ENCODE assay signal across 8 mouse cellular contexts in genomic region chr15:79328939-79329275, GRCm38 (mm10). TPM values are rescaled to one million over a fixed set of nuclear protein-coding genes. Genes with fewer than 3 reads are reported as not detected.
DNase-seq lines count a peak whose midpoint lies in the region; ATAC-seq and TF ChIP-seq lines count a peak whose summit lies in the region.

No protein-coding gene starts in this region.

- 93% methylated on average over 4 of the region's 4 CpGs for WGBS in heart, embryonic 15.5 days
- 91% methylated on average over 4 of the region's 4 CpGs for WGBS in embryonic facial prominence, embryonic 13.5 days
- 54% methylated on average over 4 of the region's 4 CpGs for WGBS in liver, embryonic 14.5 days (ENCODE audit: insufficient replicate concordance)

- H3K27me3 ChIP-seq in heart, embryonic 15.5 days = no peaks in the 10 kb centered on the region
- H3K27me3 ChIP-seq in CH12.LX (replicated peaks) = no peaks in the 10 kb centered on the region
- H3K27me3 ChIP-seq in embryonic facial prominence, embryonic 13.5 days = no peaks in the 10 kb centered on the region
- no peaks in the 10 kb centered on the region for H3K27me3 ChIP-seq in liver, embryonic 14.5 days (ENCODE audit: control insufficient read depth, insufficient read depth, low read length)

- H3K9ac ChIP-seq in heart, embryonic 15.5 days = no peak overlapping the region
- no peak overlapping the region for H3K9ac ChIP-seq in CH12.LX (ENCODE audit: insufficient read depth, low read depth)
- H3K9ac ChIP-seq in embryonic facial prominence, embryonic 13.5 days = no peak overlapping the region
- no peak overlapping the region; the same call in 1 of the 2 replicates for H3K9ac ChIP-seq in liver, embryonic 14.5 days (replicated peaks)

- TF ChIP-seq EP300 in CH12.LX (IDR thresholded peaks at IDR 0.05; ENCODE audit: low read length) = no peak
- TF ChIP-seq EP300 in liver, embryonic 14.5 days (IDR thresholded peaks at IDR 0.05; ENCODE audit: low read depth) = no peak

- no peak for ATAC-seq in heart, embryonic 15.5 days (replicated peaks; ENCODE audit: insufficient number of reproducible peaks, insufficient read depth, low FRiP score, low read depth)
- ATAC-seq in embryonic facial prominence, embryonic 13.5 days (ENCODE audit: insufficient number of reproducible peaks, insufficient read depth, low FRiP score, low TSS enrichment, low read depth) = no peak
- ATAC-seq in liver, embryonic 14.5 days (ENCODE audit: insufficient read depth) = no peak
- no peak for ATAC-seq in monocyte, adult 5-6 weeks (replicated peaks; ENCODE audit: insufficient number of reproducible peaks, low FRiP score, low TSS enrichment, poor library complexity, severe bottlenecking)

- no peak for TF ChIP-seq CTCF in CH12.LX (conservative IDR thresholded peaks at IDR 0.05 in 1 of 2, IDR thresholded peaks at IDR 0.05 in 1 of 2; ENCODE audit: low read depth in 2 of 2, low read length in 2 of 2)
- no peak for TF ChIP-seq CTCF in liver, embryonic 14.5 days (IDR thresholded peaks at IDR 0.05; ENCODE audit: low read depth)

- no peaks in the 10 kb centered on the region for H3K9me3 ChIP-seq in heart, embryonic 15.5 days (replicated peaks)
- H3K9me3 ChIP-seq in CH12.LX (replicated peaks; ENCODE audit: low read length) = no peaks in the 10 kb centered on the region
- H3K9me3 ChIP-seq in embryonic facial prominence, embryonic 13.5 days = no peaks in the 10 kb centered on the region
- no peaks in the 10 kb centered on the region for H3K9me3 ChIP-seq in liver, embryonic 14.5 days (ENCODE audit: control insufficient read depth, low read length)

- H3K79me2 ChIP-seq in CH12.LX (replicated peaks; ENCODE audit: control insufficient read depth, extremely low read depth, insufficient read depth, poor library complexity, severe bottlenecking) = peaks cover 20% of the 10 kb centered on the region

- 0 out of 2 replicates have a peak overlapping the region, but pooled peaks have one; percentile 86 for H3K4me2 ChIP-seq in heart, embryonic 15.5 days
- no peak overlapping the region for H3K4me2 ChIP-seq in CH12.LX (ENCODE audit: insufficient read depth, low read depth, poor library complexity, severe bottlenecking)
- H3K4me2 ChIP-seq in embryonic facial prominence, embryonic 13.5 days = peak overlapping the region; percentile 84
- peak overlapping the region; percentile 73 for H3K4me2 ChIP-seq in liver, embryonic 14.5 days (ENCODE audit: low read depth)

- in situ Hi-C loops in CH12.LX (cut with MboI; ENCODE audit: low pct_ligation_motif_present, low pct_unique_long_range_greater_than_20kb, low sequenced_read_pairs) = loop anchor here (25.0 kb wide), 1 partner anchor 417 kb away; the partner anchor contains the start of gene Pdxp

- H3K27ac ChIP-seq in heart, embryonic 15.5 days = no peak overlapping the region
- H3K27ac ChIP-seq in CH12.LX (ENCODE audit: insufficient read depth, low read depth) = peak overlapping the region; percentile 31; the same call in 1 of the 2 replicates
- no peak overlapping the region for H3K27ac ChIP-seq in embryonic facial prominence, embryonic 13.5 days
- peak overlapping the region; percentile 73 for H3K27ac ChIP-seq in liver, embryonic 14.5 days

- no peak for TF ChIP-seq POLR2A in CH12.LX (IDR thresholded peaks at IDR 0.05; ENCODE audit: low read depth, low read length)

- no peak overlapping the region for H3K4me3 ChIP-seq in heart, embryonic 15.5 days
- H3K4me3 ChIP-seq in CH12.LX (replicated peaks in 1 of 3; ENCODE audit: low read depth in 2 of 3, low read length in 2 of 3, poor library complexity in 1 of 3) = no peak overlapping the region
- no peak overlapping the region for H3K4me3 ChIP-seq in embryonic facial prominence, embryonic 13.5 days
- no peak overlapping the region for H3K4me3 ChIP-seq in liver, embryonic 14.5 days (ENCODE audit: insufficient read depth in 1 of 2, low read depth in 2 of 2, low read length in 2 of 2)

- DNase-seq in heart, adult 11 months = no peak
- DNase-seq in CH12.LX (ENCODE audit: extremely low read depth) (no peak), adipocyte (ENCODE audit: low spot score) (no peak)
- DNase-seq in liver, embryonic 14.5 days (ENCODE audit: low read depth in 3 of 3, low spot score in 3 of 3) = no peak
- DNase-seq in layer of hippocampus, postnatal 36 days = no peak

- H3K4me1 ChIP-seq in heart, embryonic 15.5 days (replicated peaks) = peaks cover 33% of the 10 kb centered on the region
- peaks cover 19 to 59% of the 10 kb centered on the region in 2 experiments for H3K4me1 ChIP-seq in CH12.LX (ENCODE audit: control insufficient read depth in 1 of 2, insufficient read depth in 2 of 2)
- H3K4me1 ChIP-seq in embryonic facial prominence, embryonic 13.5 days = peaks cover 33% of the 10 kb centered on the region
- peaks cover 17 to 44% of the 10 kb centered on the region in 2 experiments for H3K4me1 ChIP-seq in liver, embryonic 14.5 days (replicated peaks; ENCODE audit: control insufficient read depth in 2 of 2, insufficient read depth in 2 of 2, low read length in 1 of 2)

- dilution Hi-C loops in CH12.LX (cut with MboI; ENCODE audit: extremely low pct_ligation_motif_present, extremely low pct_unique_long_range_greater_than_20kb, low sequenced_read_pairs) = no loop called here

- no peak for TF ChIP-seq RAD21 in CH12.LX (IDR thresholded peaks at IDR 0.05; ENCODE audit: low read depth, low read length)

- H3K36me3 ChIP-seq in heart, embryonic 15.5 days = no peaks in the 10 kb centered on the region
- H3K36me3 ChIP-seq in CH12.LX (replicated peaks in 1 of 2; ENCODE audit: control insufficient read depth in 1 of 2, insufficient read depth in 1 of 2, low read length in 1 of 2) = peaks cover 0 to 3% of the 10 kb centered on the region in 2 experiments
- no peaks in the 10 kb centered on the region for H3K36me3 ChIP-seq in embryonic facial prominence, embryonic 13.5 days
- H3K36me3 ChIP-seq in liver, embryonic 14.5 days (replicated peaks; ENCODE audit: control insufficient read depth, insufficient read depth, low read depth) = no peaks in the 10 kb centered on the region

TF ChIP-seq in CH12.LX, 34 proteins besides CTCF, POLR2A, EP300 and RAD21:
- TF ChIP-seq GABPA (IDR thresholded peaks at IDR 0.05; ENCODE audit: insufficient replicate concordance, low read depth, low read length) (no peak), ZNF384 (IDR thresholded peaks at IDR 0.05; ENCODE audit: low read depth, low read length) (0 out of 2 replicates have a peak, but pooled peaks have one; percentile 4), CHD1 (IDR thresholded peaks at IDR 0.05; ENCODE audit: low read depth, low read length) (no peak), MXI1 (IDR thresholded peaks at IDR 0.05; ENCODE audit: low read depth, low read length) (peak; percentile 39; the same call in 1 of the 2 replicates), MEF2A (IDR thresholded peaks at IDR 0.05; ENCODE audit: borderline replicate concordance, low read depth, low read length) (no peak), RCOR1 (conservative IDR thresholded peaks at IDR 0.05; ENCODE audit: low read depth, low read length) (0 out of 2 replicates have a peak, but pooled peaks have one; percentile 26)

RNA-seq across cellular contexts. Expression of gene Pla2g6, which starts 0.7 kb away (rescaled TPM):
- 9.9 and 13.5 TPM in 2 replicates for polyA plus RNA-seq in heart, embryonic 15.5 days (2015; fragmentation: Nextera tagmentation; extraction: Ambion mirVana)
- 18.7 and 20.9 TPM in 2 replicates for total RNA-seq in CH12.LX (2012; rRNA removed)
- total RNA-seq in CH12.LX (2014; rRNA removed) = 9.1 and 9.3 TPM in 2 replicates
- 12.7 and 14.8 TPM in 2 replicates for polyA plus RNA-seq in CH12.LX (2012; ENCODE audit: insufficient read length, low read depth)
- polyA plus RNA-seq in embryonic facial prominence, embryonic 13.5 days (2015; fragmentation: Nextera tagmentation; extraction: Ambion mirVana) = 11.6 TPM in 2 replicates
- 10.5 and 11.8 TPM in 2 replicates for polyA plus RNA-seq in liver, embryonic 14.5 days (2012; rRNA removed)
- 7.9 and 9.9 TPM in 2 replicates for polyA plus RNA-seq in liver, embryonic 14.5 days (2014; fragmentation: Nextera tagmentation; extraction: Ambion mirVana)
- 10 to 100 TPM; 22.3 to 23.1 TPM for total RNA-seq in layer of hippocampus, postnatal 36 days (2021)
- 1.1 to 5.4 TPM (median 3.4 TPM) in 3 replicates for total RNA-seq in monocyte, adult 5-6 weeks (2017)

RNA-seq across cellular contexts. Expression of gene Maff, which starts 17.5 kb away (rescaled TPM):
- 3.5 and 3.8 TPM in 2 replicates for polyA plus RNA-seq in heart, embryonic 15.5 days (2015; fragmentation: Nextera tagmentation; extraction: Ambion mirVana)
- total RNA-seq in CH12.LX (2012; rRNA removed) (9.3 and 15.4 TPM in 2 replicates), CH12.LX (2014; rRNA removed) (7.6 and 9.2 TPM in 2 replicates)
- polyA plus RNA-seq in CH12.LX (2012; ENCODE audit: insufficient read length, low read depth) = 9.7 and 10.5 TPM in 2 replicates
- polyA plus RNA-seq in embryonic facial prominence, embryonic 13.5 days (2015; fragmentation: Nextera tagmentation; extraction: Ambion mirVana) = 1.8 and 2.8 TPM in 2 replicates
- 1.8 TPM in 2 replicates for polyA plus RNA-seq in liver, embryonic 14.5 days (2012; rRNA removed)
- polyA plus RNA-seq in liver, embryonic 14.5 days (2014; fragmentation: Nextera tagmentation; extraction: Ambion mirVana) = 0.80 and 1.1 TPM in 2 replicates
- total RNA-seq in layer of hippocampus, postnatal 36 days (2021) = 1 to 10 TPM; 1.4 to 2.3 TPM
- total RNA-seq in monocyte, adult 5-6 weeks (2017) = 9.8 to 14.5 TPM (median 10.4 TPM) in 3 replicates

RNA-seq across cellular contexts. Expression of gene Baiap2l2, which starts 43.6 kb away (rescaled TPM):
- 9.8 and 9.9 TPM in 2 replicates for polyA plus RNA-seq in heart, embryonic 15.5 days (2015; fragmentation: Nextera tagmentation; extraction: Ambion mirVana)
- total RNA-seq in CH12.LX (2012; rRNA removed) (0.21 and 1.5 TPM in 2 replicates), CH12.LX (2014; rRNA removed) (not detected in 2 replicates)
- polyA plus RNA-seq in CH12.LX (2012; ENCODE audit: insufficient read length, low read depth) = 0.84 and 1.2 TPM in 2 replicates
- 18.0 and 23.4 TPM in 2 replicates for polyA plus RNA-seq in embryonic facial prominence, embryonic 13.5 days (2015; fragmentation: Nextera tagmentation; extraction: Ambion mirVana)
- polyA plus RNA-seq in liver, embryonic 14.5 days (2012; rRNA removed) = 3.9 and 7.9 TPM in 2 replicates
- 1.2 and 1.9 TPM in 2 replicates for polyA plus RNA-seq in liver, embryonic 14.5 days (2014; fragmentation: Nextera tagmentation; extraction: Ambion mirVana)
- total RNA-seq in layer of hippocampus, postnatal 36 days (2021) = 1 to 10 TPM; 1.8 to 2.6 TPM
- 0.57 TPM in 1 of 3 replicates, not detected in the others for total RNA-seq in monocyte, adult 5-6 weeks (2017)

Comparison
In these comparisons a context has a peak if more than half of its experiments do, and no peak if none do; other contexts are left out.
1. H3K27ac ChIP-seq: peak in CH12.LX (single experiment) and liver, embryonic 14.5 days (single experiment); none in heart, embryonic 15.5 days (single experiment) and embryonic facial prominence, embryonic 13.5 days (single experiment).